Mouse (Mus musculus): ENCODE measurements around the gene AI413582.

AI413582 gene

DNA sequence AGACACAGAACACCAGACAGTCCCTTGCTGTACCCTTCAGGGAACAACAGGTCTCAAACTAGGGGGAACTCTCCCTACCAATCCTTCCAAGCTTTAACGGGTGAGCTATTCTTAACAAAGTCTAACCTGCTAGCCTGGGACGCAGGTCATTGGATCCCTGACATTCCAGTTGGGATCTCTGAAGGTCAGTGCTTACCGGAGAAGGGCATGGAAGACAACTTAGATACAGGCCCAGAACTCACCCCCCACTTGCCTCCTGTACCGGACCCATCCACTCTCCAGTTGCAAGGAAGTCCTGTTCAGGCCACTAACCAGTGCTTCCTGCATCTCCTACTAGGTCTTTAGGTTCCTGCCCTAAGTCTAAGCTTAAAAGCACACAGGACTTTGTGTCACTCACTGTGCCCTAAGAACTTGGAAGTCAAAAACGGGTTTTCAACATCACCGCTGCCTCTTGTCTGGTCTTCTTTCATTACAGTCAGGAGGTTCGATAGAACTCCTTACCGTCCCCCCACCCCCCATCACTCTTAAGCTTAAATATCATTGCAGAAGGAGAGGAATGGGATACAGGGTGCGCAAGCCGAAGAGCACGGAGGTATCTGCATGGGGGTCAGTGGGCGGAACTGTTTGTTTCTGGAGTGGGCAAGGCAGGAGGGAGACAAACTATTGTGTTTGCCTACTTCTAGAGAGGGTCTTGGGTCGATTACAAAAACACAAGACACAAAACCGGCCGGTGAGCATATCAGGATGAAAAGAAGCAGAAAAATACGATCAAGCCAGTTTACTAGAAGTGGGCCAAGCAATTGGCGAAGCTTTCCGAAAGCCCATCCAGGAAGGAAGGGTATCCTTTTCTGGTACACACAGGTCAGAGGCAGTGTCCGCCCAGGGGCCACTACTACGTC lies 11.2 kb downstream of the AI413582 start:
- no peak for DNase-seq

DNA sequence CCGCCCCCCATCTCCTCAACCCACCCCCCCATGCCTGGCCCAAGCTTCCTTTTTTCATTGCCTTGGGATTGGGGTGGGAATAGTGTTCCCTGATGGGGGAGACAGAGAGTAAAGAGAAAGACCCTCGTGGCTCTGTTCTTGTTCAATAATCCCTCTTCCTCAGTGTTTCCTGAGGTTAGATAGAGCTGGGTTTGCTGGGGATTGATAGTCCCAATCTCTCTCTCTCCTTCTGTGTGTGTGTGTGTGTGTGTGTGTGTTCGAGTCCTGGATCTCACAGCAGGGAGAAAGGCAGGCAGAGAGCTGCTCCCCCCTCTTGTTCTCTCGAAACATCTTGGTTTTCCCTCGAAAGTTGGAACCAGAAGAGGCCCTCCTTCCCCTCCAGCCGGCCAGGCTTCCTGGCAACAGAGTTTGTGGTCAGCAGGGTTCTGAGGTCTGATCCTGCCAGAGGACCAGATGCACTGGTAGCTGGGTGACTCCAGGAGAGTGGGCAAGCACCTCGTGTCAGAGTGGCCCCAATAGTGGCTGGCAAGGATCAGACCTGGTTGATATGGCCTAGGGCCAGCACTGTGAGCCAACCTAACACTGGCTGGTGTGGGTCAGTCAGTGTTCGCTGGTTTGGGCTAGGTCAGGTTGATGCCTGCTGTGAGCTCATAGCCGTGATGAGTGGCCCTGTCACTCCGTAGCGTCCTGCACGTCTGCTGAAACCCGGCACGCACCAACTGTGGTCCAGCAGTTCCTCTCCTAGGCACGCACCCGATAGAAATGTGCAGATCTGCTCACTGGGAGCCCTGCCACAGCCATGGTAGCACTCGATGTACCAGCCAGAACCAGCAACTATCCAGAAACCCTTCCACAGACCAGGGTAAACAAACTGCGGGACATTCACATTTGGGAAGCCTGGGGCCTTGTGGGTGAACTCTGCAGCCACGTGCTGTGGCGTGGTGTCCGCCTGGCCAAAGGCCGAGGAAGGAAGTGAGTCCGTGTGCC lies 13.0 kb downstream of the AI413582 start:
- peak; percentile 38 for DNase-seq

DNA sequence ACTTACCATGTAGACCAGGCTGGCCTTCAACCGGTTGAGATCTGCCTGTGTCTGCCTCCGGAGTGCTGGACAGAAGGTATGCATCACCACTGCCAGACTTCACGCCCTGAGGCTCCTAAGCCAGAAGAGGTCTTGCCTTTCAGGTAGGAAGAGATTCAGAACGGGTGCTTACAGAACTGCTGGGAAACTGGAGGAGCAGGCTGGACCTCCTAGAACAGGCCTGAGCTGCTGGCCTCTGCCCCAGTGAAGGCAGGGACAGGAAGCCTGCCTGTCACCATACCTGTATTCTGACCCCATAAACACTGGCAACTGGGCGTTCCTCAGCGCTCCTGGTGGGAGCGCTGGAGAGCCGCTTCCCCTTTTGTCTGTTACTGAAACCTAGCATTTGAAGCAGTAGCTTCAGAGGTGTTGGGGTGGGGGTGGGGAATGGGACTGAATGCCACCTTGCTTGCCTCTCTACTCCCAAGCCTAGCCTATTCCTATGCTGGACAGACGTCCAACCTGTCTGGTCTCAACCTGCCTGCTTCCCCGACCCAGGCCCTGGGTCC lies 14.1 kb downstream of the AI413582 start:
- DNase-seq: no peak

DNA sequence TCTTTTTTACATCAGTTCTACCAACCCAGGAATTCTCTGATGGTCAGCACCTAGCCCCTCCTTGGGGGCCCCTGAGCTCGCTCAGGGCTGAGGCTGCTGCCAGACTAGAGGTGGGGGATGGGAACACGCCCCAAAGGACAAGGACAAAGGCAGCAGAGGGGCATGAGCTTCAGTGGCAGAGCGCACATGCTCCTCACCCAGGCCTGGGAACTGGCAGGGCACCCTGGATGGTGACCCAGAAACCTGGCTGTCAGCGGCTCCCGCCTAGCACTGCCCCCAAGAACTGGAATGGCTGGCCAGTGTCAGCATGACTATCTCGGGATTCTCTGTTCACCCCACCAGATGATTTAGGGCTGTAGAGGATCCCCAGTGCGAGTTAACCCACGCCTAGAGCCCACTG lies 16.3 kb downstream of the AI413582 start:
- no peak for DNase-seq

DNA sequence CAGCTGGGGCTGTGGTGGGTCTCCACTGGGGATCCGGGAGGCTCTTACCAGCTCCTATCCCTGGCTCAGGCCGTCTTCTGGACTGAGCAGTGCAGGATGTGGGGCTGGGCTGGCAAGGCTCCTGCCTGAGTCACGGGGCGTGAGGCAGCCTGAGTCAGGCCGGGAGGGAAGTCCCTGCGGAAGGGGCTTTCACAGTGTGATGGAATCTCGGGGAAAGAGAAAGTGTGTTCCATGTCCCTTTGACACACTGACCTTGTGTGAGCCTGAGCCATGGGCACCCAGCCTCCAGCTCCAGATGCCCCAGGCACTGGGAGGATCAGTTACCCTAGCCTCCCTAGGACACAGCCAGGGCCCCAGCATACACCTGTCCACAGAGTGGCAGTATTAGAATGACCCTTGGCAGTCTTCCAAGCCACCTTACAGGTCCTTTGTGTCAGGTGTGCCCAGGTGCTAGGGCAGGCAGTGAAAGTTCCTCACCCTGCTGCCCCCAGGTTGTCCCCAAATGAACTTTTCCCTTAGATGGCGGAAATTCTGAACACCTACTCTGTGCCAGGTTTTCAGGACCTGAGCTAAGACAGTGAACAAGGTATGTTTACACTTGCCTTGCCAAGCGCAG lies 18.2 kb downstream of the AI413582 start:
- DNase-seq: no peak

DNA sequence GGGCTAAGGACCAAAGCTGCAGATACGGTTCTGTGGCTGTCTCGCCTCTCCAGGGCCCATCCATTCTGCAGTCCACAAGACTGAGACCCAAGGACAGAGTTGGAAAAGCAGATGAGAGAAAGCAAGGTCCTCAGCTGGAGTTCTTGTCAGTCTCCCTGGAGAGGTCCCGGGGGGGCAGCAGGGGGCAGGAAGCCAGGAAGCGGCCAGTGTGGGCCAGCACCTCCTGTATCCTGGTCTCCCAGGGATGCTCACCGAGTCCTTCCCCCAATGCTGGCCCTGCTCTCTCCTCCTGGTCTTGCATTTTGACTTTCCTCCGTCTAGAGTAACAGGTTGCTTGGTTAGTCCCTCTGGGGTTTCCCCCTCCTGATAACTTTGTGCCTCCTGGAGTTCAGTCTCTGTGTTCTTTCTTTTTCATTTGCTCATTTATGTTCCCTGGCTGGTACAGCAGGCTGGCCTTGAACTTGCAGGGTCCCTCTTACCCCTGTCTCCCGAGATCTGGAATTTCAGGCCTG lies 18.9 kb downstream of the AI413582 start:
- no peak for DNase-seq

DNA sequence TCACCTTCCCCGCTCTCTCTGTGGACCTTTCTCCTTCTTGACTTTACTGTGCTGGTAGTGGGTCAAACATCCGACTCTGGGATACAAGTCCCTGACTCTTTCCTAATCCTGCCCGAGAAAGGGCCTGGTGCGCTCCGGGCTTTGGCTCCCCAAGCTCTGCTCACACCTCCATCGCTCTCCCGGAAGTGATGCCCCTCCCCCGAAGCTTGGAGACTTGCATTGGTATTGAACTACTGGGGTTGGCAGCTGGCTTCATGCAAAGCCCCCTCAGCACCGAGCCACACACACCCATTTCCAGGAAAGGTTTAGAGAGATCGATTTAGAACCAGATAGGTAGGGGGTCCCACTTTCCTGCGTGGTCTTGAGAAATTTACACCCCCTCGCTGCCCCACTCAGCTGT lies 19.6 kb downstream of the AI413582 start:
- DNase-seq: no peak

DNA sequence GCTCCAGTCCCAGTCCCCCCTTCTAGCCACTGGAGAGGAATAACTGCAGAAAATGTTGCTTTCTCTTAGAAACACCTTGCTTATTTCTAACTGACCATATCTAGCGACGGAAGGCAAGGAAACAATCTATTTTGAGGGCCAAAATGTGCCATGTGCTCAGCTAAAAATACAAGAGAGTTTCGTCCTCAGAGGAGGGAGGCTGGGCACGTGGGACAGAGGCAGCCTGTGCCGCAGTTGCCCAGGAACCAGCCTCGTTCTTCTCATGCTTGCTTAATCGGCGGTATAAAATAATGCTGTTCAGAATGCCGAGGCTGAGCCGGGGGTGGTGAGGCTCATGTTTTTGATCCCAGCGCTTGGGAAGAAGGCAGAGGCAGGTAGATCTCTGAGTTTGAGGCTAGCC lies 21.0 kb downstream of the AI413582 start:
- no peak for DNase-seq

DNA sequence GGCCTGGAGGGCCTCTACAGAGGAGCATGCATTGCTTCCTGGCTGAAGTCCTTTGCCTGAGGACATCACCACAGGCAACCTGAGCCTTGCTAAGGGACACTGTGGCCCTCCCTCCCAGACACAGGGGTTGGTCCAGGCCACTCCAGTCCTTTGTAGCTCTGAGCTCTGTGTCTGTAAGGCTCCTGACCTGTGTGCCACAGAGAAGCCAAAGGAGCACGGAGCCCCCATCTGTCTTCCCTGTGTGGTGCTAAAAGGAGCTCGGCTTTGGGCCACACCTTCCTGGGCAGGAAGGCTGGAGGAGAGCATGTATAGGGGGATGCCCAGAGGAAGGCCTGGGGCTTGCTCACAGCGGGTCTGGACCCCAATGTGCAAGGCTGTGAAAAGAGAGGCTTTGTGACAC lies 23.6 kb downstream of the AI413582 start:
- DNase-seq: no peak

DNA sequence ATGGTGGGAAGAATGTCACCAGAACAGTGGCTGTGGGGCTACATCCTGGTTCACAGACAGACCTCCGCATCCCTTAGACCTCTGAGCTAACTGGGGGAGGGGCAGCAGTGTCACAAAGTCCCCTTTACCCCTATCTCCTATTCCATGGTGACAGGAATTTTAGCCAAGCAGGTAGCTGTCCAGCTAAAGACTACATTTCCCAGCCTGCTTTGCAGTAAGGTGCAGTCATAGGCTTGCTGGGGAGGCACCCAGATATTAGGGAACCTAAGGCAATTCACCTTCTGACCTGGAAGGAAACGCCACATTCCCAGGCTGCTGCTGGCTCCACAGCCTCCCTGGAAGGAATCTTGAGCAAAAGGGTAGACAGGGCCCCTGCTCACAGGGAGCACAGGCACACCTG lies 24.3 kb downstream of the AI413582 start:
- no peak for DNase-seq

DNA sequence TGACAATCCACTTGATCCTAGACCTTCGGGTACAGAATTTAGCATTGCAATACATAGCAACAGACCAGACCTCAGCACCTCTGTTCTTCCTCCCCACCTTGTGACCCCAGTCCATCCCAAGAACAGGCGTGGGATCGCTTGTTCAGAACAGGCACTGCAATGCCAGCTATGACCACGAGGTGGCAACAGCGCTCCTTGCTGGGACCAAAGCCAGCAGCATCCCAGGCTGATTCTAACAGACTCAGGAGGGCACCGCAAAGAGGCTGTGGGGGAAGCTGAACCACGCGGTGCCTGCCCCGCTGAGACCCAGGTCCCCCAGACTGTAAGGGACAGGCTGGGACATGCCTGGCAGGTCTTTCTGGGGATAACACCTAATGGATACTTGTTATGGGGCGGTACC lies 30.8 kb downstream of the AI413582 start:
- peak; percentile 95 for DNase-seq

DNA sequence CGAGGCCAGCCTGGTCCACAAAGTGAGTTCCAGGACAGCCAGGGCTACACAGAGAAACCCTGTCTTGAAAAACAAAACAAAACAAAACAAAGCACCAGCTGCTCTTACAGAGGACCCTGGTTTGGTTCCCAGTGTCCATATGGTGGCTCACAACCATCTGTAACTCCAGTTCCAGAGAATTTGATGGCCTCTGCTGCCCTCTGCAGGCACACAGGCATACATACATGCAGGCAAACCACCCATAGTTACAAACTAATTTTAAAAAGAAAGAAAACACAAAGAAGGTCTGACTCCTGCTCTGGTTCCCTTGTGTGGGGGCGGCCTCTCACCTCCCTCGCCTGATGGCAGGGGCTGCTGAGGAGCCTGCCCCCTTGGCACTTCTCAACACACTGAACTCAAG lies 32.2 kb downstream of the AI413582 start:
- no peak for DNase-seq

DNA sequence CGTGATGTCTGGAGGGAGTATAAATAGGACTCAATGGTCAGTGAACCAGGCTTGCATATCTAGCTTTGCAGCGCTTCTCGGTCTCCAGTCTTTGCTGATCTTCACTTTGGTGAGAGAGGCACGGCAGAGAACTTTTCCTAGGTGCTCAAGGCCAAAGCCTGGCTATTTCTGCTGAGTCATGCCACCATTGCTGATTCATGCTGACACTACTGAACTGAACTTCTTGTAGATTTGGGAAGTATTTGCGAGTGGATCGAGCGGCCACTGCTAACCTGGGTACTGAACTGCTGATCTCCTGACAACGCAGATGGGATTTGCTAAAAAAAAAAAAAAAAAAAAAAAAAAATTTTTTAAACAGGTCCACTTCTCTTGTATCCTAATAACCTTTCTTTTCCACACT lies 33.5 kb downstream of the AI413582 start:
- no peak for DNase-seq

DNA sequence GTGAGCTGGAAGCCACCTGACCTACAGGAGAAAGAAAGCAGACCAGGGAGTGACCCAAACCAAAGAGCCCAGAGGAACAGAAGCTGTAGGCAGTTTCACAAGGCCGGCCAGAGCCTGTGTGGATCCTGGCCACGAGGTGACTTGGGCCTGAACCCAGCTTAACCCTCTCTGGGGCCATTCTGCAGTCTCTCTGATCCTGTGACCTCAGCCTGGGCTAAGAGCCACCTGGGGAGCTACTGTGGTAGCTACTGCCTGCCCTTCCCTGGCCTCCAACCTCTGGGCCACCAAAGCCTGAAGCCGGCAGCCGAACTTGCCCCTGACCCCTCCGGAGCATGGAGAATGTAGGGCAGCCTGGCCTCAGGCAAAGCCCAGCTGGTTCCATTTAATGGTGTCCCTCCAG lies 36.8 kb downstream of the AI413582 start:
- DNase-seq: no peak

DNA sequence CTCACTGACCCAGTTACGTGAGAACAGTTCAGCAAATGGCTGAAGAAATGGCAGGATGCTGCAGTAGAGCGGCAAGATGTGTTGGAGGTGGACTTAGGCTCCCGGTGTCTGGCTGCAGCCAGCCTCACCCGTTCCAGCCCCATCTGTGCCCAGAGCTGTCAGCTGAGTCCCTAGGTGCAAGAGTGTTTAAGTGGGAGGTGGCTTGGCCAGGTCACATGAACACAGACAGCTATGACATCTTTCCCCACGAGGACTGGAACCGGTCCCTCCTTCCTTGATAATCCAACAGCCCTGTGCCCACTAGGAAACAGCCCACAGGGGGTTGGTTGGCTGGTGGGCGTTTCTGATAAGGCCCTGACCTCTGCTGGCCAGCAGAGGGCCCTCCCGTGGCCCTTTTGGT lies 37.5 kb downstream of the AI413582 start:
- no peak for DNase-seq

DNA sequence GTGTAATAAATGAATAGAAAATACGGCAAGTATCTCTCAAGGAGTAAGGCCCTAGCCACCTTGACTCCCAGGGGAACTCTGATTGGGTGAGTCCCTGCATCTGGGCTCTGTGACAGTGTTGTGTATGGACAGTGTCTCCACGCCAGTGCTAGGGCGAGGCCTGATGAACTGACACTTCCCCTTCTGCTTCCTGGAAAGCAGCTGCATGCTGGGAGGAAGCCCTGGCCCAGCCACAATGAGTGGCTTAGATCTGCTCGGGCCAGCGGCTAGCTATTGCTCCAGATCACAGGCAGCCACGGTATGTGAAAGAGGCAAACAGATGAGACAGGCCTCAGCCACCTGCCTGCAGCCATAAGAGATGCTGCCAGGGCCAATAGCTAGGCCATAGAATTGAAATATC lies 38.4 kb downstream of the AI413582 start:
- no peak for DNase-seq

DNA sequence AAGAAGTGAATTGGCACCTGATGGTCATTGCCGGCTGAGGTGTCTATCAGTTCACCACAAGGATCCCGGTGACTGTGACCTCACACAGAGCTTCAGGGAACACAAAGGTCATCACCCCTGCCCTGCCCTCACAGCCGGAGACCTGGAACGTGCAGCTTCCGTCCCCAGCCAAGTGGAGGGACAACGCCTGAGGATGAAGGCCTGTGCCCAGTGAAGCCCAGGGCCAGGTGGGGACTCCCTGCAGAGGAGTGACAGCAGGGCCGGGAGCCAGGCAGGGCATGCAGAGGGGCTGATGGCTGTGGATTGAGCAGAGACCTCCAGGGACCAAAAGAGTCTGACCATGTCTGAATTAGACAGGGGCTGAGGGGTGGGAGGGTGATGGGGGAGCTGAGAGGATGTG lies 42.4 kb downstream of the AI413582 start:
- DNase-seq: no peak

DNA sequence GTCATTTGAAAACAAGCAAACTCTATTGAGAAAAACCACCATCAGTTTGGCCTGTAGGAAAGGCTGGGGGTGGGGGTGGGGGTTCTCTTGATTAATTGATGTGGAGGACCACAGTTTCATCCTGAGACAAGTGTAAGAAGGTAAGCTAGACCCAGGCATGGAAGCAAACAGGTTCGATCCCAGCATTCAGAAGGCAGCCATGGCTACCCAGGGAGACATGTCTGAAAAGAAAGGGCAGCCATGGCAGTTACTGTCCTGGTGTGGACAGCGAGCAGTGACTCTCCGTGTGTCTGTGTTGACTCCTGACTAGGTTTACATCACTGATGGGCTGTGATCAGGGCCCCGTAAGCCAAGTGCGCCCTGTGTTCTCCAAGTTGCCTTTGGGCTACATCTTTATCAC lies 44.3 kb downstream of the AI413582 start, which contains the start of gene Grm4:
Grm4 (minus strand) TSS at position 101 of the 400 bp plus-strand sequence.
- DNase-seq: no peak

DNA sequence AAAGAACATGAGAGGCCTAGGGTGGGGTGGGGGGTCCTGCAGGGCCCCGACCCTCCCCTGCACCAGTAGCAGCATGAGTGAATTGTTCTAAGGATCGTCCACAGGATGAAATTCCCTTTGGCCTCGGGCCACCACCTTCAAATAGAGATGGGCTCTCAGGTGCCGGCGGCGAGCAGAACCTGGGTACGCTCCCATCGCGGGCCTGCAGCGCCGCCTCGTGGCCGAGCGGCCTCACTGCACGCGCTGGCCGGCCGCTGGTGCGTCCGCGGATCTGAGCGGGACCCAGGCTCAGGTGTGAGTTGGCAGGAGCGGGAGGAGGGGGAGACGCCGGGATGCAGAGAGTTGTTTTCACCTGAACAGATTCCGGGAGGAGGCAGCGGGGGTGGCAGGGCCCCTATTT lies 45.0 kb downstream of the AI413582 start:
- peak; percentile 82 for DNase-seq

DNA sequence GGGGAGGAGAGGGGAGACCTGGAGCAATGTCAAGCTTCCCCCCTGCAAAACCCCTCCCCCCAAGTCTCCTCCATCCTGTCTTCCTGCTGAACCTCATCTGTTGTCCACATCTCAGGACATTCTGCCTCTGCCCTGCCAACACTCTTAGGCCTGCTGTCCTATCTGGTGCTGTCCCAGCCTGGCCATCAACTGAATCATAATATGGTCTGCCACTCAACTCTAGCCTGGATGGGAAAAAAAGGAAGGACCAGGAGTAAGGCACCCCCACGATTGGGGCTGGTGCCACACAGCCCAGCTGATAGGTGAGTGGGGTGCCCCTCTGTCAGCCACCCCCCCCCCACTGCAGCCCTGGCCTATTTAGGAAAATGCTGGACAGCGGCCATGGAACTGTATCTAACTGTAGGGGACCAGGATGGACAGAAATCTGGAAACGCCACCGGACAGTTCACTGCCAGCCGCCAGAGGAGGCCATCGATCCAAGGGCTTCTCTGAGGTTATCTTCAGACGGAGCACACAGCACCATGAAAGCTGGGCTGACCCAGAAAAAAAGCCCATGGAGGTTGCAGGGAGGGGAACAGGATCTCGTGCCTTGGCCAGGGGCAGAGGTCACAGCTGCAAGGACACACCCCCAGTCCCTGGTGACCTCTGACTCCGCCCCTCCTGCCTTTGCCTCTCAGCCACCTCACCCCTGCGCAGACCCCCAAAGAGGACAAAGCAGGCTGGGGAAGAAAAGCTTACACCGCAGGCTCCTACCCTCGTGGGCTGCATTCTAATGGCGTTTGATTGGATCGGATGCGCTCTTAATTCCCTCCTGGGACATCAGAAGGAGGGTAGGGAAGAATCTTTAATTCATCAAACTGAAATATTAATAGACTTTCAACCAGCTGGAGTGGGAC lies 46.6 kb downstream of the AI413582 start:
- no peak for DNase-seq

DNA sequence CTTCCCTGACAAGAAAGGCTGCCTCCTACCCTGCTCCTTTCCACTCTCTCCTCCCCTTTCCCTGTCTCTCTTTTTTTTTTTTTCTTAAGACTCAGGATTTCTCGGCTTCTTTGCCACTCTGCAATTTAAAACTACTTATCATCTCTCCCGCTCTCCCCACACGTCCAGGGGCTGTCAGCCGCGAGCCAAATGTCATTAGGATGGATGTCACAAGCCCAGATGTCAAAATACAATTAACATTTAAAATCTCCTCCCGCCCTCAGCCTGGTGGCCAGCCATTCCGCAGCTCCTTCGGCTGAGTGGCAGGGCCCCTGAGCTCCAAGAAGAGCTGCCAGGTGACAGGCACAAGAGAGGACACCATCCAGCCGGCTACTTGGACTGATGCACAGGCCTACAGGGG lies 47.3 kb downstream of the AI413582 start:
- DNase-seq: no peak

Data from cerebellum, adult 8-10 months (tissue).